Mouse (Mus musculus): Measurements from ENCODE around the gene Nkpd1. TPM values are rescaled to one million over a fixed set of nuclear protein-coding genes. Genes with fewer than 3 reads are reported as not detected.

Gene Nkpd1
- not detected for polyA plus RNA-seq (2015; fragmentation: Illumina TruSeq; extraction: RNeasy Lipid Tissue Mini Kit (QIAGEN cat#74804); ENCODE audit: insufficient read depth, low read depth, low replicate concordance)

DNA sequence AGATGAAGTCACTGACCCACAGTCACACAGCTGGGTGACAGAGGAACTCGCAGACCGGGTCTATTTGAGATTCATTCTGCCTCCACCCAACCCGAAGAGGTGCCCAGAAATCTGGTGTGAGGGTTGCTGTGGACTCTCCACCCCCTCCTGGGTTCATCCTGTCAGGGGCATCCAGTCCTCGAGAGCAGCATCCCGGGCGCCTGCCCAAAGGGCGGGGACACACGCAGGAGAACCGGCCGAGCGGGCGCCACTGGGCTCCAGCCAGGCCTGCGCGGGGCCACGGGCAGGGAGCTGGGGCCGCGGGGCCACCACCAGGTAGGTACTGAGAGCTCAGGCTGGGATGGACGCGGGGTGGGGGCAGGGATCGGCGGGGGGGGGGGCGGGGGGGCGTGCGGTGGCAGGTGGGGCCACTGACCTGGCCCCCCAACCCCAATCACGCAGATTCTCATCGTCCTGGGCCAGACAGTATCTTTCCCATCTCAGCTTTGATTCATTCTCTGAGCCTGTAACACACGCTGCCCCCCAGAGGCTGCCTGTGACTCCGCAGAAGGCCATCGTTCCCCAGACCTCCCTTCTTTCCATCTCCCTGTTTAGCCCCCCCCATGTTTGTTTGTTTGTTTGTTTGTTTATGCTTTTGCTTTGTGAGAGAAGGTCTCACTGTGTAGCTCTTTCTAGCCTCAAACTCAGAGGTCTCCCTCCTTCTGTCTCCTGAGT is at the start of gene Nkpd1:
Nkpd1 (plus strand) TSS at position 187 of the 714 bp plus-strand sequence.

DNA sequence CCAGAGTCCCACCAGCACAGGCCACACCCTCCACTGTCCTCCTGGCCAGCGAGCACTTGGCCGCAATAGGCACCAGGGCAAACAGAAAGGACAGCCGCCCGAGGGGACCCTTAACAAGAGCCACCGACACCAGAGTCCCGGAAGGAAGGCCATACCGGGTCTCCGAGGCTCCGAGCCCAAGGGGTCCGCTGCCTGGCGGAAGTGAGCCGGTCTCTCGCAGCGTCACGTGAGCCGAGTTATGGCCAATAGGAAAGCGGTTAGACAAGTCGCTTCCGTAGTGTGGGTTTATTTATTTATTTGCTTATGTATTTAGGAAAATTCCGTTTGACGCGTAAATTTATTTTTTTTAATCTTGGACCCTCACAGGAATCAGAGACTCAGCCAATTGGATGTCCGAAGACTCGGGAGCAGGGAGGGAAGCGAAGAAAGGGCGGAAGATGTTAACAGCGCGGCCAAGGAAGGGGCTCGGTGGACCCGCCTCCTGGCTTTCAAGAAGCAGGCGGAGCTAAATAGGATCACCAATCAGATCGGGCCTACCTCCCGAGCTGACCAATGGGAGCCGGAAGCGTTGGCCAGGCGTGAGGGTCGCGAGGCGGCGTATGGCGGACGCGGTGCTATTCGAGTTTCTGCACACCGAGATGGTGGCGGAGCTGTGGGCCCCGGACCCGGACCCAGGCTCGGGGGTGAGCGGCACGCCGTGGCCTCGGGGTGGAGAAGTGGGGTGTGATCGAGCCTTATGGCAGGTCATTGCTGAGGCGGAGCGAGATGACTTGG is 9.3 kb upstream of the Nkpd1 start, which contains the start of the genes Bloc1s3 and Trappc6a:
Bloc1s3 (minus strand) TSS at position 218 of the 774 bp plus-strand sequence.
Trappc6a (plus strand) TSS at position 246 of the 774 bp plus-strand sequence.

DNA sequence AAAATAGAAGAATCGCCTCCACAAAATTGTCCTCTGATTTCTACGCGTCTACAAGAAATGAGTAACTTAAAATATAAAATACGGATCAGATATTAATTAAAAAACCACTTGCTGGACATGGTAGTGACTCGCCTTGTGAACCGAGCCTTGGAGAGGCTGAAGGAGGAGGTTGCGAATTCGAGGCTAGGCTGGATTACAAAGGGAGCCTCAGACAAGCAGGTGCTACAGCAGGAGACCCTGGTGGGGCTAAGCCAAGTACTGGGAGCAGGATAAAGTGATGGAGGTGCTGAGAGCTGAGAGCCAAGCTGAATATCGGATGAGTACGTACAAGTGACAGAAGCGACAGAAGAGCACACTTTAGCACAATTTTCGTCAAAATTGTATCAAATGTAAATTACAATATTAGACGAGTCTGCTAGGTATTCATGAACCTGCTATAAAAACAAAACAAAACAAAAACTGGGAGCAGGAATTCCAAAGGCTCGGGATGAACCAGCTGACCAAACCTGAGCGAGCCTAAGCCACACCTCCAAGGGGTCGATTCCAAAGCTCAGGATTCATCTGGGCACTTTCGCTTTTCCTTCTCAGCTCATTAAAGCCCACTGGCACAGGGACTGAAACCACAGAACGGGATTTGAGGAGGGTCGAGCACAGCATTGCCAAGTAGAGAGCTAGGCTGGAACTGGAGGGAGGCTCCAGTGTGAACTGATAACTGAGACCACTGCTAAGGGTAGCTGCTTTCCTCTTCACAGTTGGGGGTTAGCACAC is 45.2 kb downstream of the Nkpd1 start, which contains the start of gene Ppp1r37:
Ppp1r37 (minus strand) TSS at position 434 of the 768 bp plus-strand sequence.

Other genes with a start within 250 kb of the Nkpd1 start
- 15.6 TPM for gene Vasp, start 246.0 kb upstream of the Nkpd1 start, polyA plus RNA-seq (2015; fragmentation: Illumina TruSeq; extraction: RNeasy Lipid Tissue Mini Kit (QIAGEN cat#74804); ENCODE audit: insufficient read depth, low read depth, low replicate concordance)
- not detected for gene Ppm1n, start 237.8 kb upstream of the Nkpd1 start, polyA plus RNA-seq (2015; fragmentation: Illumina TruSeq; extraction: RNeasy Lipid Tissue Mini Kit (QIAGEN cat#74804); ENCODE audit: insufficient read depth, low read depth, low replicate concordance)
- 0.98 TPM for gene Rtn2, start 235.2 kb upstream of the Nkpd1 start, polyA plus RNA-seq (2015; fragmentation: Illumina TruSeq; extraction: RNeasy Lipid Tissue Mini Kit (QIAGEN cat#74804); ENCODE audit: insufficient read depth, low read depth, low replicate concordance)
- gene Fosb, start 207.8 kb upstream of the Nkpd1 start, polyA plus RNA-seq (2015; fragmentation: Illumina TruSeq; extraction: RNeasy Lipid Tissue Mini Kit (QIAGEN cat#74804); ENCODE audit: insufficient read depth, low read depth, low replicate concordance): 3.5 TPM
- gene Ercc1, start 173.1 kb upstream of the Nkpd1 start, polyA plus RNA-seq (2015; fragmentation: Illumina TruSeq; extraction: RNeasy Lipid Tissue Mini Kit (QIAGEN cat#74804); ENCODE audit: insufficient read depth, low read depth, low replicate concordance): 11.2 TPM
- gene Cd3eap, start 158.4 kb upstream of the Nkpd1 start, polyA plus RNA-seq (2015; fragmentation: Illumina TruSeq; extraction: RNeasy Lipid Tissue Mini Kit (QIAGEN cat#74804); ENCODE audit: insufficient read depth, low read depth, low replicate concordance): 2.5 TPM
- 2.4 TPM for gene Ppp1r13l, start 158.1 kb upstream of the Nkpd1 start, polyA plus RNA-seq (2015; fragmentation: Illumina TruSeq; extraction: RNeasy Lipid Tissue Mini Kit (QIAGEN cat#74804); ENCODE audit: insufficient read depth, low read depth, low replicate concordance)
- gene Ercc2, start 135.8 kb upstream of the Nkpd1 start, polyA plus RNA-seq (2015; fragmentation: Illumina TruSeq; extraction: RNeasy Lipid Tissue Mini Kit (QIAGEN cat#74804); ENCODE audit: insufficient read depth, low read depth, low replicate concordance): 7.7 TPM
- gene Klc3, start 113.7 kb upstream of the Nkpd1 start, polyA plus RNA-seq (2015; fragmentation: Illumina TruSeq; extraction: RNeasy Lipid Tissue Mini Kit (QIAGEN cat#74804); ENCODE audit: insufficient read depth, low read depth, low replicate concordance): 4.6 TPM
- 0.68 TPM for gene Ckm, start 113.1 kb upstream of the Nkpd1 start, polyA plus RNA-seq (2015; fragmentation: Illumina TruSeq; extraction: RNeasy Lipid Tissue Mini Kit (QIAGEN cat#74804); ENCODE audit: insufficient read depth, low read depth, low replicate concordance)
- 7.8 TPM for gene Mark4, start 59.0 kb upstream of the Nkpd1 start, polyA plus RNA-seq (2015; fragmentation: Illumina TruSeq; extraction: RNeasy Lipid Tissue Mini Kit (QIAGEN cat#74804); ENCODE audit: insufficient read depth, low read depth, low replicate concordance)
- 14.3 TPM for gene Exoc3l2, start 54.5 kb upstream of the Nkpd1 start, polyA plus RNA-seq (2015; fragmentation: Illumina TruSeq; extraction: RNeasy Lipid Tissue Mini Kit (QIAGEN cat#74804); ENCODE audit: insufficient read depth, low read depth, low replicate concordance)
- 1.00 TPM for gene Bloc1s3, start 9.5 kb upstream of the Nkpd1 start, polyA plus RNA-seq (2015; fragmentation: Illumina TruSeq; extraction: RNeasy Lipid Tissue Mini Kit (QIAGEN cat#74804); ENCODE audit: insufficient read depth, low read depth, low replicate concordance)
- gene Trappc6a, start 9.4 kb upstream of the Nkpd1 start, polyA plus RNA-seq (2015; fragmentation: Illumina TruSeq; extraction: RNeasy Lipid Tissue Mini Kit (QIAGEN cat#74804); ENCODE audit: insufficient read depth, low read depth, low replicate concordance): 19.1 TPM
- gene Ppp1r37, start 45.2 kb downstream of the Nkpd1 start, polyA plus RNA-seq (2015; fragmentation: Illumina TruSeq; extraction: RNeasy Lipid Tissue Mini Kit (QIAGEN cat#74804); ENCODE audit: insufficient read depth, low read depth, low replicate concordance): 31.9 TPM
- not detected for gene Zfp296, start 59.4 kb downstream of the Nkpd1 start, polyA plus RNA-seq (2015; fragmentation: Illumina TruSeq; extraction: RNeasy Lipid Tissue Mini Kit (QIAGEN cat#74804); ENCODE audit: insufficient read depth, low read depth, low replicate concordance)
- 23.7 TPM for gene Gemin7, start 59.8 kb downstream of the Nkpd1 start, polyA plus RNA-seq (2015; fragmentation: Illumina TruSeq; extraction: RNeasy Lipid Tissue Mini Kit (QIAGEN cat#74804); ENCODE audit: insufficient read depth, low read depth, low replicate concordance)
- gene Clasrp, start 86.6 kb downstream of the Nkpd1 start, polyA plus RNA-seq (2015; fragmentation: Illumina TruSeq; extraction: RNeasy Lipid Tissue Mini Kit (QIAGEN cat#74804); ENCODE audit: insufficient read depth, low read depth, low replicate concordance): 22.2 TPM
- gene Relb, start 111.6 kb downstream of the Nkpd1 start, polyA plus RNA-seq (2015; fragmentation: Illumina TruSeq; extraction: RNeasy Lipid Tissue Mini Kit (QIAGEN cat#74804); ENCODE audit: insufficient read depth, low read depth, low replicate concordance): 4.5 TPM
- gene Clptm1, start 147.2 kb downstream of the Nkpd1 start, polyA plus RNA-seq (2015; fragmentation: Illumina TruSeq; extraction: RNeasy Lipid Tissue Mini Kit (QIAGEN cat#74804); ENCODE audit: insufficient read depth, low read depth, low replicate concordance): 22.6 TPM
- gene Apoc2, start 160.1 kb downstream of the Nkpd1 start, polyA plus RNA-seq (2015; fragmentation: Illumina TruSeq; extraction: RNeasy Lipid Tissue Mini Kit (QIAGEN cat#74804); ENCODE audit: insufficient read depth, low read depth, low replicate concordance): not detected
- gene Gm44805, start 163.6 kb downstream of the Nkpd1 start, polyA plus RNA-seq (2015; fragmentation: Illumina TruSeq; extraction: RNeasy Lipid Tissue Mini Kit (QIAGEN cat#74804); ENCODE audit: insufficient read depth, low read depth, low replicate concordance): not detected
- not detected for gene Apoc4, start 163.6 kb downstream of the Nkpd1 start, polyA plus RNA-seq (2015; fragmentation: Illumina TruSeq; extraction: RNeasy Lipid Tissue Mini Kit (QIAGEN cat#74804); ENCODE audit: insufficient read depth, low read depth, low replicate concordance)
- gene Apoc1, start 174.8 kb downstream of the Nkpd1 start, polyA plus RNA-seq (2015; fragmentation: Illumina TruSeq; extraction: RNeasy Lipid Tissue Mini Kit (QIAGEN cat#74804); ENCODE audit: insufficient read depth, low read depth, low replicate concordance): 15.3 TPM
- gene Apoe, start 181.3 kb downstream of the Nkpd1 start, polyA plus RNA-seq (2015; fragmentation: Illumina TruSeq; extraction: RNeasy Lipid Tissue Mini Kit (QIAGEN cat#74804); ENCODE audit: insufficient read depth, low read depth, low replicate concordance): 298 TPM
- gene Tomm40, start 197.6 kb downstream of the Nkpd1 start, polyA plus RNA-seq (2015; fragmentation: Illumina TruSeq; extraction: RNeasy Lipid Tissue Mini Kit (QIAGEN cat#74804); ENCODE audit: insufficient read depth, low read depth, low replicate concordance): 10.2 TPM
- 7.7 TPM for gene Nectin2, start 232.6 kb downstream of the Nkpd1 start, polyA plus RNA-seq (2015; fragmentation: Illumina TruSeq; extraction: RNeasy Lipid Tissue Mini Kit (QIAGEN cat#74804); ENCODE audit: insufficient read depth, low read depth, low replicate concordance)

Data from pancreas, adult 10 weeks (tissue).